Mouse (Mus musculus) small intestine, adult 2 months (tissue): ENCODE measurements around the gene 6430571L13Rik.

Experiments
- CTCF ChIP-seq: fragments of 200-500 bp; IDR thresholded peaks from 2 replicates; pipeline ENCODE4 v1.5.1; 2012; ENCODE audit warnings: low read depth, mild to moderate bottlenecking, control low read depth, inconsistent platforms, low read length, moderate library complexity, mixed read lengths; ENCODE audit not compliant: insufficient replicate concordance, insufficient read length; ENCODE audit errors: extremely low read depth
- POLR2A ChIP-seq: fragments of 200-500 bp; IDR thresholded peaks from 2 replicates; pipeline ENCODE4 v1.6.1; 2012; ENCODE audit warnings: low read depth, mild to moderate bottlenecking, control low read depth, inconsistent platforms, low read length, moderate library complexity

GRCm38 (mm10) chr9:107305601-107306542 is 34.5 kb upstream of the 6430571L13Rik start:
- TF ChIP-seq CTCF (no peak), POLR2A (no peak)
